Mouse (Mus musculus) left cerebral cortex, adult 18-20 months (tissue): ENCODE data around the gene Pnma1. TPM values are rescaled to one million over a fixed set of nuclear protein-coding genes. Genes with fewer than 3 reads are reported as not detected.

Experiments used
- DNase-seq, 2 experiments: peaks; one replicate each; pipeline ENCODE4 v3.0.0; 2021 to 2022; ENCODE audit warnings: low spot score in 2 of 2, mixed read lengths in 1 of 2
- long read RNA-seq, 2 experiments: library from polyadenylated mRNA; stranded (forward); transcript quantifications; one replicate each; pipeline ENCODE4 v2.0.0; 2021
- total RNA-seq, 2 experiments: library from RNA; stranded (reverse); gene quantifications; 2 replicates each; pipeline ENCODE4 v1.2.3; 2021

Pnma1 gene
- total RNA-seq, result 1 to 10 TPM; 4.2 to 6.9 TPM
- long read RNA-seq, experiment 1, partial matches to known transcripts, result 0 of 4 reads
- long read RNA-seq, experiment 1, other reads (novel, unspliced or antisense), result 0 of 4 reads
- long read RNA-seq, experiment 2, transcript Pnma1-201 (1 exons, 2,359 nt), result major isoform, 10 of 11 reads
- long read RNA-seq, experiment 2, partial matches to known transcripts, result 0 of 11 reads
- long read RNA-seq, experiment 2, other reads (novel, unspliced or antisense), result 1 of 11 reads

DNA sequence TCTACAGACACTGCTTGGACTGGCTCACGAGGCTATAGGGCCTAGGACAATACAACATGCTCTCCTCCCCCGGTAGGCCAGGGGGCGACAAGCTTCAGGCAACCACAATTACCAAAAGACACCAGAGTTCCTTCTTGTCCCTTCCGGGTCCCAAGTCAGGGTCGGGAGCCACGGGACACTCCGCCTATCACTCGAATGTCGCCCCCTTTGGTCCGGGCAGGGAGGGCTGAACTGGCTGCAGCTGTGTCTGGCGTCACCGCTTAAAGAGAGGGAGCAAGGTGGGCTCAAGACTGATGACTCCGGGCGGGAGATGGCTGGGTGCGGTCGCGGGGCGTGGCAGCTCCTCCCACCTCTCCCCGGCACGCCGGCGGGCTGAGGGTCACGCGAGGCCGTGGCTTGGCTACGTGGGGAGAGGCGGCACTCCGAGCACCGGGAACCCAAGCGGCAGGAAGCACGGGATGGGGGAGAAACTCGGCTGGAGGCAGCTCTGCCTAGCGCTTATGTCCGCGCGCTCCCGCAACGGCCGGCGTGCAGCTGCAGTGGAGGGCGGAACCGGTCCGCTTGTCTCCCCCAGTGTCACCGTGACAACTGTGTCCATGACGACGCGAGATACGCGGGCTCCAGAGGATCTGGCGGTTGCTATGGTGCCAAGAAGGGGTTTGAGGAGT lies at the start of gene Pnma1:
Pnma1 (minus strand) TSS at position 536 of the 668 bp plus-strand sequence.
- peak; percentile 74 to 81 for DNase-seq

DNA sequence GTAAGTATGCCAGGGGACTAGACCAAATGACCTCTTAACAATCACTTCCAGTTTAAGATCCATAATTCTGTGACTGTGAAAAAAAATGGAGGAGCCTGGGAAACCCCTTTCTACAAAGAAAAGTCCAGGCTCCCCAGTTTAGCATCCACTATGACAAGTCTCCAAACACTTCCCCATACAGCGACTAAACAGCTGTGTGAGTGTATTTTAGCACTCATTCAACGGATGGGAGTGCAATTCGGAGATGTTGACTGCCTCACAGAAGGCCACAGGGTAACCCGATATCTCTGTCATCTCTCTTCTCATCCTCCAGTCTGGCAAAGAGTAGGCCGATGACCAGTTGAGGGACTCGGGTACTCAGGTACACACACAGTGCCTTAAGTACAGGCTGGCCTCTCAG lies 46.9 kb upstream of the Pnma1 start:
- no peak for DNase-seq

DNA sequence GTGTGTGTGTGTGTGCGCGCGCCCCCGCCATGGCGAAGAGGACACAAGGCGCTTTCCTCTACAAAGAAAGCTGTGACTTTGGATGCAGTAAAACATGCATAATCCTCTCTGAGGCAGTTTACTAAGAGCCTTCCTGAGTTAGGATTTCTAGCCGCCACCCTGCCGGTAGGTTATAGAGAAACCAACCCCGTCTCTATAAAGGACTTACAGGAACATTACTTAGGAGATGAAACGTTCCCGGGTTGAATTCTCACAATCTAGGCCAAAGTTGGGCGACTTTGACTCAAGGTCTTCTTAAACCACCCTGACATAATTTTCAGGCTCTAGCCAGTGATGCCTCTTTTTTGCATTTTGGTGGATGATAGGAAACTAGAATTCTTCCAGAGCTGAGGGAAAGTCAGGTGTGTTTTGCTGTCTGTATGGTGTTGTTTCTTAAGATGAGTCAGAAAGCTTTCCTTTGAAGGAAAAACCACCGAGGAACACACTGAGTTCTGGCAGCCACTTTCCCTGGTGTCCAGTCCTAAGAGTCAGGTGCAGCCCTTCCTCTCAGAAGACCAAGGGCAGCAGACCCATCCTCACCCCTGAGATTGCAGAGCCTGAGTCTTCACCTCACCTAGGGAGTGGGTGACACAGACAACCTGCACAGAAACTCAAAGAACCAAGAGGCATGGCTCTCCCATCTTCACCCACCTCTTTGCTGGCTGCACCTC lies 46.3 kb upstream of the Pnma1 start:
- no peak for DNase-seq

DNA sequence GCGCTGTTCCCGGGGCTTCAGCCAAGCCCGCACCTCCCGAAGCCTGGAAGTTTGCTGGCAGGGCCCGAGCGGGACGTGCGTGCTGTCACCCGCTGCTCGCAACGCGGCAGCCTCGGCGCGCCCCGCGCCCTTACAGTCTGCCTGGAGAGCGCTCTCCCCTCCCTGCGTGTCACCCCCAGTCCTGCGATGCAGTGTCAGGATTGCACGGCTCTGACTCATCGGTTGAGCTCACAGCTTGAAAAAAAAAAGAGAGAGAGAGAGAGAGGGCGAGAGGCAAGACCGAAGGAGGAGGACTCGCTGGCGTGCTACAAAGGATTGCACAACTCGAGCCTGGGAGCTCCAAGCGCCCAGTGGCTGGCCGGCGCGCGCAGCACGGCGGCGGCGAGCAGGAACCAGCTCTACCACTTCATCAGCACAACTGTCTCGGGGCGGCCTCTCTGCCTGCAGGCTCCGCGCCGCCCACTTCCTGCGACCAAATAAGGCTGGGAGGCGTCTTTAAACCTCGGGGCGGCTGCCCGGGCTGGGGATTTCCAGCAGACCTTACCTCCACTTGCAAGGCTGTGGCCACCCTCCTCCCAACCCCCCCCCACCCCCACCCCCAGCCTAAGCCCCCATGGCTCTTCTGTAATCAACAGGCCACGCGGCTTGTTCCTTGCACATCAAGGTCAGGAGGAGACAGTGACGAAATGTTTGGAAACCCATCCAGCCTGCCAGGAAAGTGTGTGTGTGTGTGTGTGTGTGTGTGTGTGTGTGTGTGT lies 45.5 kb upstream of the Pnma1 start:
- DNase-seq, result peak; percentile 83 to 92

DNA sequence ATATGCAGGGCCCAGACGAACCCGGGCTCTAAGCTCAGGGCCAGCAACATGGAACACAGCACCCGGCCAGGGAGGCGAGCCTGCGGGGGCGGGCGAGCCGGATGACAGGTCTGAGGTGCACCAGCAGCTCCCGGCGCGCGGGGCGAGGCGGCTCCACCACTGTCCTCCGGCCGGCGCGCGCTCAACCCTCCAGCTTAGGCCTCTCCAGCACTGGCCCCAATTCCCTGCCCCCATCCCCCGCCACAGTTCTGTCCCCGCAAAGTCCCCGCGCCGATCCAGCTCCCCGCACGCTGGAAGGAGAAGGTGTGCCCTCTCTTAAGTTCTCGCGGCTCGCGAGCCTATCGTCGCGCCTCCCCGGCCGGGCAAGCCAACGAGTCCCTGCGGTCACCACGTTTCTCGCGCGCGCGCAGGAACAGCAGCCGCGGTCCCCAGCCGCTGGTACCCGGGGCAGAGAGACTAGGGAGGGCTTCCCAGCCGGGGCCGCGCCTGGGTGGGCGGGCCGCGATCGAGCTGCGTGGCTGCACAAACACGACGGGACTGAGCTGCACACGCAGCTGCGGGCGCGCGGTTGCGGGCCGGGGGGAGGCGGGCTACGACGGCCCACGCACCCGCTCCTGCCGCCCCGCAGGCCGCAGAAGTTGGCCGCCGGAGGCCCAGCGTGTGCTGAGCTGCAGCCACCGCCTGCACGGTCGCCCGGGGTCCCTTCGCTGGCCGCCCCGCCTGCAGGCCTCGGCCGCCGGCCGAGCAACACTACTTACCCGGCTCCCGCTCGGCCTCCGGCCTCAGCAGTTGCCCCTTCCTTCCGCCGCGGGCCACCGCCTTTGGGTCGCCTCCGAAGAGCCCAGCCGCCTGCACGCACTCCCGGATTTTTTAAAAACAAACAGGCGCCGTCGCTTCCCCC lies 44.7 kb upstream of the Pnma1 start:
- peak; percentile 54 to 66 for DNase-seq

DNA sequence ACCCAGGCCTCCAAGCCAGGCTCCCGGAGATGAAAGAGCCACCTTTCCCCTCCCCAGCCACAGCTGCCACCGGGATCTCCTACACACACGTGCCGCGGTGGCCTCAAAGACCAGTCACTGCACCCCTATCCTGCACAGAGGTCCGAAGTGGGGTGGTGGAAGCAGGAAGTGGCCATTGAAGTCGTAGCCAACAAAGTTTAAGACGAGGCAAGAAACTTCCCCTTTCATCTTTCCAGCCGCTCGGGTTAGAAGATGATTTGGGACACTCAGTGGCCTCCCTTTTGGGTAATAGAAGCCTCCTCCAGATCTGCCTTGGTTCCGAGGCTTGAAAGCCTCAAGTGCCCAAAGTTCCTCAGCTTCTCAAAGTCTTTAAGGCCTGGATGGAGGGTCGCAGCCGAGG lies 44.0 kb upstream of the Pnma1 start:
- no peak for DNase-seq

DNA sequence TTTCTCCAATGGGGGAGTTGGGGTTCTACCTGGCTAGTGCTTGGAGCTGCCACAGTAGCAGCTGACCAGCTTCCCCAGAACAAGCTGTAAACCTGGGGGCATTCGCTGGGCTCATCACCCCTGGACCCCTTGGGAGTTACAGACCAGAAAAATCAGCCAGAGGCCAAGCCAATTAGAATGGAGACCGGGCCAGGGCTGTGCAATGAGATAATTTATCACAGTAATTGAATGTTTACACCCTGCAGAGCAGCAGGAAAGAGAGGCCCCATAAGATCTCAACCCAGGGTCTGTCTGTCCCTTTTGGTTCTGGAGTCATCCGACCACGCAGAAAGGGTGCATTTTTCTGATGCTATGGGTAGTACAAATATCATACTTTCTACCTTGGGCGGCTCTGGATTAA lies 43.5 kb upstream of the Pnma1 start:
- no peak for DNase-seq

DNA sequence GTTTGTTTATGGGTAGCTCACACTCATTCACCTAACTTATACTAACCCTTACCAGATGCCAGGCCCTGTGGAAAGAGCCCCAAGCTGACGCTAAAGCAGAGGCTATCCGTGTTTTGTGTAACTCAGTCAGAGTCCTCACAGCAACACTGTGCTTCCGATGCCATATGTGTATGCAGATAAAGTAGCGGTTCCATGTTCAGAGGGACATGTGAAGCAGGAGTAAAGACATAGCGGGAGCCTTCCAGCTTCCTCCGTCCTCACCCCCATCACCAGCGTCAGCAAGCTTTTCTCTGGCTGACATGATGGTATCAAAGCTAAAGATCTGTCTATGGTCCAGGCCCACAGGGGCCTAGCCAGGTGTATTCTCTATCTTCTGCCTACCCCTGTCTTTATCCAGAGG lies 42.9 kb upstream of the Pnma1 start:
- DNase-seq, result no peak

DNA sequence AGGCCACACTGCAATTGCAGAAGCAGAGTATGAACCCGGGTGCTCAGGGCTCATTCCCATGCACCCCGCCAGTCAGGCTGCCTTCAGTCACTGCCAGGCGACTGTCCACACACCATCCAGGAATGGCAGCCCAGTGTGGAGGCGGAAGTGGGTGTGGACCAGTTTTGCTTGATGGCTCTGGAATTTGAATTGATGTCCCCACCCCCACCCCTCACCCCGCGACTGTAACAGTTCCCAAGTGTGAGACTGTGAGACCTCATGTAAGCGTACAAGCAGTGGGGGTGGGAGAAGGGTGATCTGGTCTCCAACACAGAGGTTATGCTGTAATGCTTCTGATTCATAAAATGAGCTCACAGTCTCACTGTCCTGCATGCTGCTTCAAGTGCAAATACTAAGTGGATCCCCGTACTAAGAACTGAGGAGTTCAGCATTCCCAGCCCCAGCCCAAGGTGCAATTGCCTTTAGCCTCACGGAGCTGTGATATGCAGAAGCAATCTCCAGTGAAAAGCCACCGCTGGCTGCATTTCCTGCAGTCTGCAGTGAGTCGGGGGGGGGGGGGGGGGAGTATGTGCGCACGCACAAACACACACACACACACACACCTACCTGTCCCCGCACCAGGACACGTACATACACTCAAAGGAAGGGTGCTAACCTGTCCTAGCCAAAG lies 42.0 kb upstream of the Pnma1 start:
- no peak for DNase-seq

DNA sequence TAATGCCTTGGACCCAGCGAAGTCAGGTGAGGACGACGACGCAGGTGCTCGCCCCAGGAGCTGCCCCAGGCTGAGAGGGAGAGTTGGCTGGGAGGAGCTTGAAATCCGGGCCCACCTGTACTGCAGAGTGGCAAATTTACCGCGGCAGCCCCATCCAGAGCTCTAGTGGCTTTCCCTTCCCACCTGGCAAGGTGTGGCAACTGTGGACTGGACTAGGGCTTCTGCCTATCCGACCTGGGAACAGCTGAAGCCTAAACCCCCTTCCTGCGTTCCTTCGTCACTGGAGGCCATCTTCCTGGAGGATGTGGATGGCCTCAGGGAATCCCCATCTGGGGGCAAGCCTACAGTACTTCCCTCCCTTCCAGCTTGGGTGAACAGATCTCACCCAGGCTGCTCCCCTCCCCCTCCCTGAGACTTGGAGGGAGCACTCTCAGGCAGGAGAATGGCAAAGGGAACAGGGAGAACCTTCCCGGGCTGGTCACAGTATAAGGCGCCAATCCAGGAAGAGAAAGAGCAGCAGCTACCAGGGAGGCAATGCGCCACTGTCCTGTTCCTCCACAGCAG lies 40.7 kb upstream of the Pnma1 start:
- no peak for DNase-seq

DNA sequence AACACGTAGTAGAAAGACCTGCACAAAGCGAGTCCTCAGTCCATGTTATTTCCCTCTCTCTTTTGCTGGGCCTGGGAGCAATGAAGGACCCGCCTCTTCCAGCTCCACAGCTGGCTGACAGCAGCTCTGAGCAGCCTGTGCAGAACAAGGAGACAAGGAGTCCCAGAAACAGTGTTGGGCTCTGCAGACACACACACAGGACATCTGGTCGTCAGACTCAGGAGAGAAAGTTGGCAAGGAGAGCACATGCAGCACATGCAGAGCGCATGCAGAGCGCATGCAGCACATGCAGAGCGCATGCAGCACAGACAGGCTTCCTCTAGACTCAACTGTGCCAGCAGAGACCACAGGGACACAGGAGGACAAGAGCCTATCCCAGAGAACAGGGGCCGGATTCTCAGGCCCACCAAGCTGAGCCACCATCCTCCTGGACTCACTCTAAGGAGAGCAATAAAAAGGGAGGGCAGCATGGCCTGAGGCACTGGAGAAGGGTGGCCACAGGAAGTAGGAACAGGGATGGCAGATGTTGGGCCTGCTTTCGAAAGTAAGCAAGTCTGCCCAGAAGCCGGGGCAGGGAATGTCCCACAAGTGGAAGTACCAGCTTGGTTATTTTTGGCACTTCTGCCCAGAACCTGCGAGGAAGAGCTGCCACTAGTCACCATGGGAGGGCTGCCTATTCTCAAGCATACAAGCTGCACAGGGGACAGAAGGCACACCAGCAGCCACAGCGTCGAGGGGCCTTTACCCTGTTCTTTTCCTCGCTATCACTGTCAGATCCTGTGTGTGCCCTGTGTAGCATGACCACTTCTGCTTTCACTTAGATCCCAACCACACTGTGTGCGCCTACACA lies 39.7 kb upstream of the Pnma1 start:
- DNase-seq, result no peak

DNA sequence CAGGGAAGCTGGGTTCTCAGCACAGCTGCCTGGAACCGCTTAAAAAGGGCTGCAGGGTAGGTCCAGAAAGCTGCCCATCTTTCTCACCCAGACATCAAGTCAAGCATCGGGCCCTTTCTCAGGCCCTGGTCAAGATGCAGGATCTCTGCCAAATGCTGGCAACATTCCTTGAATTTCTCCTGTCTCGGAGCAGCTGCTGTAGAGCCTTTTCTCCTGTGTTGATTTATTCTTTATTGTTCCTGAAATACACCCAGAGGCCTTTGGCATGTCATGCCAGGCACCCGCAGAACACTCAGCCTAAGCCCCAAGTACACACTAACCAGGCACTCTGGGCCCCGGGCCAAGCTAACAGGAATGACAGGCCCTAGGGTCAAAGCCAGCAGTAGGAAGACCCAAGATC lies 38.7 kb upstream of the Pnma1 start:
- DNase-seq, result no peak

DNA sequence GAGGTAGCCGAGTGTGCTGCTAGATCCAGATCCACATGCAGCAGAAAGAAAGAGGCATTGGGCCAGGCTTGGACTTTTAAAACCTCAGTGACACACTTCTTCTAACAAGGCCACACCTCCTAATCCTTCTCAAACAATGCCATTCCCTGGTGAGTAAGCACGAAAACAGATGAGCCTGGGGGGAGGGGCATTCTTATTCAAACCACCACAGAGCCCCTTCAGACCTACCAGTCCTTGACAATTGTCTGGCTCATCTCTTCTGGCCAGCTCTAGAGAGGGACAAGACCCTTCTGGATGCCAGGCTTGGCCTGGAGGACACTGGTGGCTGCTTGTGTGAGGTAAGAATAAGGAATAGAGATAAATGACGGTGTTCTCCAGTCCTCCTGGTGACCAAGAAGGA lies 38.2 kb upstream of the Pnma1 start:
- no peak for DNase-seq

DNA sequence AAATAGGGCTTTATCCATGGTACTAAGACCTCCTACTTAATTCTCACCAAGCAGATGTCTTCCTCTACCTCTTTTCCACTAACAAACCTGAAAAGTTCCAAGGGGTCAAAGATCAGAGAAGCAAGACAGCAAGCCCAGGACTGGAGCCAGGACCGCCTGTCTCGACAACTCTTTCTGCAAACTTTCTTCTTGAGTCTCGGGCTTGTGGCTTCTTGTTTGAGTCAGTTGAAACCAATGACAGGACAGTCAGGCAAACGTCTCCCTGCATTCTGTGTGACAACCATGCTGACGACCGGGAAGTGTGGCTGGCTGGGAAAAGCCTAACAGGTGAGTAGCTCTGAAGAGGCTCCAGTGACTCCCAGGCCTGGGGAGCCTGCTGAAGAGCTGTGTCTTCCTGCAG lies 37.3 kb upstream of the Pnma1 start:
- DNase-seq, result no peak

DNA sequence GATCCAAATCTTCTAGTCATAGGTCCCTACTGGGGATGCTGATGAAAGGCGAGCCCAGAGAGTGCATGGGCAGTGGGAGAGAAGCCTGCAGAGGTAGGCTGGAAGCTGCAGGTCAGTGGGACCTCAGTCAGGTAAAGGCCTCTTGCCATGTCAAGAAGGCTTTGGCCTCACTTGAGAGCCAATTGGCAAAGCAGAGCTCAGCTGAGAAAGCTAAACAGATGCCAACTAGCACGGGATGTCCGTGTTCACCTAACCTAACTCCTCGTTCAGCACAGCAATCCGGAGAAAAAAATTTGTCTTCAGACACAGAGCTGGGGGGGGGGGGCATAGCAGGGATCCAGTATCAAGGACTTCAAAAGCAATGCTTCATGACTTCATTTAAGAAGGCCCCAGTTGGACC lies 36.7 kb upstream of the Pnma1 start:
- no peak for DNase-seq

DNA sequence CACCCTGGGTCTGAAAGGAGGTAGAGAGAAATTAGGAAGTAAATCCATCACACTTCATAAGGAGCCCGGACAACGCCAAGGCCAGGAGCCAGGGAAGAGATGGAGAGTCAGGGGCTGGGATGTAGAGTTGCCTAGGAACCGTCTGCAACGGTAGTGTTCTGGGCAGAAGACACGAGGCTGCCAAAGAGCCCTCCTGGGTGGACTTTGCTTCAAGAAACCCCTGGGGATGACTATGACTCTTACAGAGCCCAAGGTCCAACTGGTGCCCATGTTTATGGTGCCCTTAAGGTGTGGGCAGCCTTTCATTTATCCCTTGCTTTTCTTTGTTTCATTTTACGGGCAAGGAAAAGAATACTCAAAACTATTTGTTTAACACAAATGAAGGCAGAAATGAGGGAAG lies 33.7 kb upstream of the Pnma1 start:
- DNase-seq, result no peak

DNA sequence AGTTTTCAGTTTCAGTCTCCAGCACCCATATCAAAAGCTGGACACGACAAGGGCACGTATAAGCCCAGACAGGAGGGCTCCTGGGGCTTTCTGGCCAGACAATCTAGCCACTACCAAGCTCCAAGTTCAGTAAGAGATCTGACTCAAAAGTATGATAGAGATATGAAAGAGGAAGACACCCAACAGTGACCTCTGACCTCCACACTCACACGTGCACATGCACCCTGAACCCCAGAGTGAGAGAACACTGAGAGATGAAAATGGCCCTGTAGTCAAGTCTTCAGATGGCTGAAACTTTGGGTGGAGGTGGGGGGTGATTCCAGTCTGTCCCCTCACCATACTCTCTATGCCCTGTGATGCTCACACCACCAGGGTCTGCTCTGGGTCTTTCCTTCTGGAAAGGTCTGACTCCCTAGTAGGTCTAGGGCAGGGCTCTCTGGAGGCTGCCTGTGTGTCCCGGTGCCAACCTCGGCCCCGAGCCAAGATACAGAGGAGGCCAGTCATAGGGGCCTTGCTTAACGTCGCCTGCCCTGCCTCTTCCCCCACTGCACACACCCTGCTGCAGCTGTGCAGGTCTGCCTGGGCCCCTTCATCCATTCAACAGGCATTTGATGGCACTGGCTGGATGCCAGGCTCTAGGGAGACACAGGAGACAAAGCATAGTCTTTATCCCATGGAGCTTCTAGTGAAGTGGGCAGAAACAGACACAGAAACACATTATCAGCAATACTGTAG lies 32.6 kb upstream of the Pnma1 start:
- DNase-seq, result no peak

DNA sequence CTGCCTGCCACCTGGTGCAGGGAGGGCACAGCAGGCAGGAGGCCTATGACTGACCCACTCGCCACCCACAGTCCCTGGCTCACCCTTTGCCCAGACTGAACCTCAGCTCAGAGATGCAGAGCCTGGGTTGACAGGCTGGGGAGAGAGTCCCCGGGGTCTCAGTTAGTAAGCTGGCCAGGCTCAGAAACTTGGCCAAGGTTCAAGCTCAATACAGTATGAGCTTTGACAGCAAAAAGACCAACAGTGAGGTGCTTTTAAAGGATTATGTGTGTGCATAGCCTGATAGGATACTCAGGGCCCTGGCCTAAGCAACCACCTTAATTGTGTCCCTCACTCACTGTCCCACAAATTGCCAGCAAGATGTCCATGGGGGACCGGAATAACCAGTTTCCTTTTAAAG lies 31.8 kb upstream of the Pnma1 start:
- DNase-seq, result no peak
